Mouse (Mus musculus) testis, postnatal 14 days (tissue): ENCODE measurements at regions not wholly inside any gene's neighbourhood (a gene's known extent, or its start where the extent isn't known, plus 50 kb on each side); places are given as distances from the start of the nearest gene placed in this dataset.

ENCODE experiments used
- DNase-seq: peaks from one replicate; pipeline ENCODE4 v3.0.0; 2021; ENCODE audit warnings: low spot score

GRCm38 (mm10) chr7:113059967-113060284 lies 106.2 kb downstream of the Rassf10 start:
- DNase-seq = no peak

DNA sequence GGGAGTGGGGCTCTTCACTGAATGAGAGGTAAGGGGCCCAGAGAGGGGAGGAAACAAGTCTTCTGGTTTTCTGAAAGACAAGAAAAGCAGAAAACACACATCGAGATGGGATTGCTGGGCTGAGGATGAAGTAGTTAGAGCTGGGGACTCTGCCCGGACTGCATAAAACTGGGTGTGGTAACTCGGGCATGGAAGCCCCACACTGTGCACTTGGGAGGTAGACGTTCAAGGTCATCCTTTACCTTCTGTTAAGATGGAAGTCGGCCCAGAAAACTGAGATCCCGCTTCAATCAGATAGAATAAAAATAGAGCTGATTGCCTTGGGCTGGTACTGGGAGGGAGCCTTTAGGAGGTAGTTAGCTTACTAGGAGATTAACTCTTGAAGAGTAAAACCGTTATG lies 107.2 kb downstream of the Rassf10 start:
- no peak for DNase-seq

DNA sequence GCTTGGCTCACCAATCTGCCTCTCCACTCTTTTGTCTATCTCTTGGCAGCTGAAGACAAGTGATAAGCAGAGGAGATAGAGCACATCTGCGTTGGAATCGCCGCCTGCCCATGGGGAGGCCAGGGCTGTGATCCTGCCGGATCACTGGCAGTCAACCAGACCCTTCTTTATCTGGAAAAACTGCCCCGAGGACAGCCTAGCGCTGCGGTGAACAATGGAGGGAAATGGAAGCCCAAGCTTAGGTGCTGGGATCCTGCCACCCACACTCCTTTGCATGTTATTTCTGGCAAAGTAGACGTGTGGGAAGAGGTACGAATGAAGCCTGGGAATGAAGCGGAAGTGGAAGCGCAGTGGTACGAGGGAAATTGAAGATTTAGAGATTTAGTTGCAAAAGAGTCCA lies 112.8 kb downstream of the Rassf10 start:
- DNase-seq = no peak

- no peak for DNase-seq
These were observed 114.5 kb downstream of the Rassf10 start for GRCm38 (mm10) chr7:113068296-113068695.

- DNase-seq = no peak
These were observed 115.7 kb downstream of the Rassf10 start for GRCm38 (mm10) chr7:113069336-113069924.

GRCm38 (mm10) chr7:113071418-113071817 lies 117.7 kb downstream of the Rassf10 start:
- DNase-seq = no peak

- no peak for DNase-seq
These were observed 120.0 kb downstream of the Rassf10 start for GRCm38 (mm10) chr7:113073781-113074180.

DNA sequence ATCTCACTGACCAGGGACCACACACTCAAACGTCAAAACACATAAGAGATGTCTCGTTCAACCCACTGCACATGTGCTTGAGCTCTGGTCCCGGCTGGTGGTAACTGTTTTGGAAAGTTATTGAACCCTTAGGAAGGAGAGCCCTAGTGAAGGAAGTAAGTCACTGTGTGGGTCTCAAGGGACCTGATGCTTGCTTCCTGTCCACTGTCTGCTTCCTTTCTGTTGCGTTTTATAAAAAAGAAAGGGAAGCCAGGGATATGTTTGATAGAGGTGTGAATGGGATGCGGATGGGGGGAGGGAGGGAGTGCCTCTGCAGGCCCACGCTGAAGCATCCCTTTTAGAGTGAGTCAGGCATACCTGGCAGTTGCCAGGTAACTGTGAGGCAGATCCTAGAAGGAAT lies 121.6 kb downstream of the Rassf10 start:
- DNase-seq = no peak

DNA sequence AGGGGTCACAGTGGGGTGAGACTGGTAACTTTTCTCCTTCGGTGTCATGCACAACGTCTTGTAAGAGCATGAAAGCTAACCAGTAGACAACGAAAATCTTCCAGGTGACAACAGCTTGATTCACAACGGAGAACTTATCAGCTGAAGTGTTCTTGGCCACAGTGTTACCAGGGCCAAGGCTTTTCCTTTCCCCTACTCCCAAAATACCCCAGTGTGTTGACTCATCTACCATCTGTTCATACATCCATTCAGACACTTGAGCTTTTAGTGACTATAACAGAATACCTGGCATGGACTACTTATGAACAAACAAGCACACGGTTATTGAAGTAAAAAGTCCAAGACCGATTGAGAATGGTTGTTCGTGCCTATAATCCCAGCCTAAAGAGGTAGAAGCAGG lies 122.5 kb downstream of the Rassf10 start:
- DNase-seq = no peak

DNA sequence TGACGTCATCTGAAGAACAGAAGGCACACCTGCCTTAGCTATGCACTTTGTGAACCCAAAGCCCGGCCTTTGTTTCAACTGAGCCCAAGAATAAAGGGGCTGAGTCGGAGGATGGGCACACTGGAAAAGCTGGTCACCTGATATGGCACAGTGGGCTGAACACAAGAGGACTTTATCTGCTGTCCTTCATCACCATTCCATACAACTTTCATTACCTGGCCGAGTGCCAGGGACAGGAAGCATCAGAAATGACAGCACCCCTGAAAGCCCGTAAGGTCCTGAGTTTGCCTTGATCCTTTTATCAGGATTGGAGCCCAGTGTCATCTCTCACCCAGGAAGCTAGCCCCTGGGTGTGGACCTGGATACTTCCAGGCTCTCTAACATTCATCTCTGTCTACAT lies 126.1 kb upstream of the Arntl start:
- DNase-seq = no peak

DNA sequence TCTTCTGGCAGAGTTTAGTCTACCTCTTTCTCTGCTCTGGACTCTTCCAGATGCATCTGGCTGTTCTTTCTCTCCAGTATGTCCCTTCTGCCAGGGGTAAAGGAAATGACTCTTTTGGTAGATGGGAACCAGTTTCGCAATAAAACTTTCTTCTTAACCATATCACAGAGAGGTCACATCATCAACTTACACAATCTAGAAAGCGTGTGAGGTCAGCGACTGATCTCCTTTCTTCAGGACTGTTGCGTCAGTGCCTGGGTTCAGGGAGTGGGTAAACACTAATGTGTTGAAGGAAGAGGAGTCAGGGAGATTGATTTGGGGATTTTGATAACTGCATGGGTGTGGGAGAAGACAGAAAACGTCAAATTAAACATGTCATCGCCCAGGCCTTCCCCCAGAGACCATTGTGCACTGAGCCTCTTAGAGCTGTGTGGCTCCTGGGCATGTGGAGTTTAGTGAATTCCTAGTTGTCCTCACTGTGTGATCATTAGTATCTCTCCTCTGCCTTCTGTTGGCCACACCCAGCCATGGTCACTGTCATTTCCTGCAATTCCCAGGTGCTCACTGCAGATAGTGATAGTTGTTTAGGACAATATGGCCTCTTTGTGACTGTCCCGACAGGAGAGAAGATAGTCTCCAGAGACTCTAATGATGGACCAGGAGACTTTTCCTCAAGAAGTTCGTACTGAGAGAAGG lies 122.2 kb upstream of the Arntl start:
- no peak for DNase-seq

DNA sequence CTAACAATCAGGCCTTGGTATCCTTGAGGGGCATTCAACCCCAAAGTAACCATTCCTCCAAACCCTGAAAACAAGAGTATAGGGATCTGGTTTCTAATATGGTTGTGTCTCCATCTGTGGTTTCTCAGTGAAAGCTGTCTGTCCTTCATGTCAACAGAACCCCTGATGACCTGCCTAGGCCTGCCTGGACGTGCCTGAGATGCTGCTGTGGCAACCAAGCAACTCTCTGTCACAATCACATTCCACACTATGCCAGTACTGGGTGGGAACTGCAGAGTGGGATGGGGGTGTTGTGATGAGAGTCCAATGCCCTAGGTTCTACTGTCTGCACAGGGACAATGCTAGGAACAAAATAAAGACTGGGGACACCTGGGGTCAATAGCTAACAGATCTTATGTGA lies 121.1 kb upstream of the Arntl start:
- DNase-seq = no peak

- no peak for DNase-seq
These were observed 119.6 kb upstream of the Arntl start for GRCm38 (mm10) chr7:113087646-113088045.

- DNase-seq = no peak
These were observed 118.2 kb upstream of the Arntl start for GRCm38 (mm10) chr7:113089044-113089443.

DNA sequence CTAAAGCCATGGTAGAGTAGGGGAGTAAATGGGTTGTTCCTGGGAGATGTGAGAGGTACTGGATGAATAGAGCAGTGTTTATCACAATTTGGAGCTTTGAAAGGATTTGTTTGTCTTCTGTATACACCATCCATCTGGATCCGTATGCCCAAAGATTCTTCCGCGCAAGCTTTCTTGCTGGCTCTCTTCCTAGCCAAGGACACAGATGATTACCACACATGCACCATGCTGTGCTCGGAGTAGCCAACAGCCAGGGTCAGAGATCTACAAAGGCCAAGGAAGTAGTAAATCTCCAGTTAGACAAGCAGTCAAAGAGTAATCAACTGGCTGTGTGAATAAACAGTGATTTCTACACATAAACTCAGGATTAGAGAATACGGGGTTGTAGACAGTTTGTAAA lies 113.3 kb upstream of the Arntl start:
- no peak for DNase-seq

DNA sequence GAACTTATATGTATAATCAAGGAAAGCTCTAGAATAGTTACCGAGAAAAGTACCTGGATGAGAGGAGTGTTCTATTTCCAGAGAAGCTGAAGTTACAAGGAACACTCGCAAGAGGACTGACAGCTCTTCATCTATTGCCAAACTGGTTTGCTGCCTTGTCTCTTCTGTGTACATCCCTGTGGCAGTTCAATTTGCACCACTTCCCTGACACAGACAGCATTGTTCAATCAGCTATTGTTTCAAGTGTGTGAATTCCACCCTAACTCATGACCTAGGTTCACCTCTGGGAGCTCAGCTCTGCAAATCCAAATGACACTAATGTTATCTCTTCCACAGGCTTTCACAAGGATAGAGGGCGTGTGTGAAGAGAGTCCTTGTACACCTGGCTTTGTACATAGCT lies 112.2 kb upstream of the Arntl start:
- DNase-seq = no peak

GRCm38 (mm10) chr7:113104265-113104664 lies 103.0 kb upstream of the Arntl start:
- DNase-seq = no peak

- DNase-seq = no peak
These were observed 101.9 kb upstream of the Arntl start for GRCm38 (mm10) chr7:113105359-113105758.

- DNase-seq = no peak
These were observed 100.5 kb upstream of the Arntl start for GRCm38 (mm10) chr7:113106731-113107130.

DNA sequence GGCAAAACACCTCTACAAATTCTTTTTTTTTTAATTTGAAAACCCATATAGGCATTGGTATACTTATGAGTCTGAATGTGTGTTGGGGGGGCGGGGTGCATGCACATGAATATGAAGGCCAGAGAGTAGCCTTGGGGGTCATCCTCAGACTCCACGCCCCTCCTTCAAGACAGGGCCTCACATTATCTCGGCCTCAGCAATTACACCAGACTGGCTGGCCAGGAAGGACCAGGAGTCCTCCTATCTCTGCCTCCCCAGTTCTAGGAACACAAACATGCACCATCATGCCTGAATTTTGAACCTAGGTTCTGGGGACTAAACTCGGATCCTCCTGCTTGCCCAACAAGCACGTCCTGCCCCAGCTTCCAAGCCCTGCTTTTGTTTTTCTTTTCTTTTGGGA lies 99.3 kb upstream of the Arntl start:
- no peak for DNase-seq

DNA sequence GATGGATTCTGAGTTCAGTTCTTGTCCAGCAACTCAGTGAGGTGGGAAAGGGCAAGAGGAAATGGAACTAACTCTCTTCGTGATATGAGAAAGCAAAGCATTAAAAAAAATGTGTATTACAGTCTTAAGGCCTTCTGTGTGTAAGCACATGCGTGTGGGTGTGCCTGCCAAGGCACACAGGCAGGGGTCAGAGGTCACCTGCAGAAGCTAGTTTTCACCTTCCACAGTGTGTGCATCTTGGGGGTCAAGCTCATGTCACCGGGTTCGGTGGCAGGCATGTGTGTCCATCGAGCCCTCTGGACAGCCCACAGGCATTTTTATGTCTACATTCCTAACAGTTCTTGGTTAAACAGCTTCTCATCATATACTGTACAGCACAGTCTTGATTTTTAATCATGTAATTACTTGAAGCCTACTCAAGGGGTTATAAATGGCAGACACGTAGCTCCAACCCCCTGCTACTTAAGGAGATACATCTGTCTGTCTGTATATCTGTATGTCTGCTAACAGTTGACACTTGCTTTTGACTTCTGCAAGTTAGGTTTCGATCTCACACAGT lies 98.7 kb upstream of the Arntl start:
- no peak for DNase-seq

DNA sequence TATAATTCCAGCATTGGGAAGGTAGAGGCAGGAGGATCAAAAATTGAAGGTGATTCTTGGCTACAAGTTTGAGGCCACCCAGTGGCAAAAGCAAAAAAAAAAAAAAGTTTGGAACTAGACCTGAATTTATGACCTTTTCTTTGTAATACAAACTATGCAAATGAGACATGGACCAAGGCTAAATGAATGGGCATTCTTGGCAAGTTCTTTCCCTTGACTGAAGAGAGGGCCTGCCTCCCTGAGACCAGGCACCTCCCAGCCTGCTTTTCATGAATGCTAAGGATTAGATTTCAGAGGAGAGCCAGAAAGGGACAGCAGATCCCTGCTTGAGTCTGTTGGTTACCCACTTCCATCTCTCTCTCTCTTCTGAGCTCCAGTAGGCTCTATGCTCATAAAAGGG lies 97.8 kb upstream of the Arntl start:
- no peak for DNase-seq

DNA sequence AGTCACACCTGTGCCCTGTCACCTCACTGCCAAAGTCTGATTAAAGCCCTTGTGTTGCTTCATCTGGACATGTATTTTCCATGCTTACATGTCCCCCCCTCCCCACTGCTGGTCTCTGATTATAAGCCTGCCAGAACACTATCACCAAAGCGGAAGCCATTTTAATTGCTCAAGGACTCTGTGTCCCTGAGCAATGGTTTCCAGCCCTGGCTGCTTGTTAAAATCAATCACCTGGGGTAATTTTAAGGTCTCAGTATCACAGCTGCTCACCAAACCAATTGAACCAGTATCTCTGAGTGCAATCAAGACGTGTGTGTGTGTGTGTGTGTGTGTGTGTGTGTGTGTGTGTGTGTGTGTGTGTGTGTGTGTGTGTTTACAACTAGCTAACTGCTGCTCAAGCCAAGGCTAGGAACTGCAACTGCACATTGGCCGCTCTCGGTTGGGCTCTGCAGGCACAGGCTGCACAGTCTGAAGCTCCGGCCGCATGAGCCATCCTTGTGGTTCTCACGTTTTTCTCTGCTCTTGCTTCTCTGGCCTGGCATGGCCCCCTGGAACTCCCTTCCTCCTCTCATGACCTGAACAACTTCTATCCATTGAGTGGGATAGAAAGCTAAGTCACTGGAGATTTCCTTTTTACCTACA lies 96.3 kb upstream of the Arntl start:
- no peak for DNase-seq
